Mouse (Mus musculus): ENCODE results near the gene Klrb1b. TPM values are rescaled to one million over a fixed set of nuclear protein-coding genes. Genes with fewer than 3 reads are reported as not detected.

Klrb1b gene
- polyA plus RNA-seq, 1 experiment from 2014 or later = not detected

DNA sequence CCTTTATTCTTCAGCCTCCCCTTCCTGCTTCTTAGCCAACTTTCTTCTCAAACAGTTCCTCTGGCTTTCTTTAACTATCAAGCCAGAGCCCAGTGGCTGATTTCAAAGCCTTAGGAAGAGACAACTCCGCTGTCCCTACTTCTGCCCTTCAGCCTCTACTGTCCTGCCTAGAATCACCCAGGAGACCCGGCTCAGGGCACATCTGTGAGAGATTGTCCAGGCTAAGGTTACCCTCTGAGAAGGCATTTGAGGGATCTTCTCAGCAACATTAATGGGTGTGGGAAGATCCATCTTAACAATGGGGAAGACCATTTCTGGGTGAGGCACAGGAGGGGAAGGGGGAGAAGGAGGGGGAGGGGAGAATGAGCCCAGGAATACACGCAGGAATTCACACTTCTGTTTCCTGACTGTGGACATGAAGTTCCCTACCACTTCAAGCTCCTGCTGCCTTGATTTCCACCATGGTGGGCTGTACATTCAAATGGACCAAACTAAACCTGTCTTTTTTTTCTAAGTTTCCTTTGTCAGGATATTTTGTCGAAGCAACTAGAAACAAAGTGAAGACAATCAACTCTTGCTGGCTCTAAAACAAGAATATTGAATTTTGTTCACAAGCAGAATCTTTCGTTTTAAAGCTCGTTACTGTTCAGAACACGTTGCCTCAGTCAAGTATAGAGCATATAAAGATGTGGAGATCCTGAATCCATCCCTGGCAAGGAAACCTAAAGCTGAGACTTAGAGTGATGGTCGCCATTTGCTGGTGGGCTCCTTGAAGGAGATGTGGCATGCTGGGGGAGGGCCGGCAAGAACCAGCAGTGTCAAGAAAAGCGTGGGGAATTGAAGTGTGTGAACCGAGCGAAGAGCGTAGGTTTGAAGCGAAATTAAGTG is 11.6 kb upstream of the Klrb1b start:
- H3K9ac ChIP-seq (ENCODE audit: low read depth, low read length) = peak overlapping the region; percentile 87
- H3K4me2 ChIP-seq (replicated peaks; ENCODE audit: low read depth, low read length) = peak overlapping the region; percentile 50
- ATAC-seq (ENCODE audit: low FRiP score, low TSS enrichment) = peak; percentile 30; the same call in 1 of the 2 replicates
- H3K36me3 ChIP-seq (ENCODE audit: control insufficient read depth, insufficient read depth, low read length) = no peaks in the 10 kb centered on the region
- H3K27ac ChIP-seq (ENCODE audit: low read depth, low read length) = peak overlapping the region; percentile 96
- 2% methylated on average over 14 of the region's 14 CpGs for WGBS
- no peaks in the 10 kb centered on the region for H3K9me3 ChIP-seq (ENCODE audit: control insufficient read depth, low read length)
- H3K27me3 ChIP-seq (ENCODE audit: control insufficient read depth, insufficient read depth, low read length) = no peaks in the 10 kb centered on the region
- 0 out of 2 replicates have a peak, but pooled peaks cover 9% of the 10 kb centered on the region for H3K4me1 ChIP-seq (ENCODE audit: control insufficient read depth, insufficient read depth, low read length)
- H3K4me3 ChIP-seq (ENCODE audit: low read length) = peak overlapping the region; percentile 86

DNA sequence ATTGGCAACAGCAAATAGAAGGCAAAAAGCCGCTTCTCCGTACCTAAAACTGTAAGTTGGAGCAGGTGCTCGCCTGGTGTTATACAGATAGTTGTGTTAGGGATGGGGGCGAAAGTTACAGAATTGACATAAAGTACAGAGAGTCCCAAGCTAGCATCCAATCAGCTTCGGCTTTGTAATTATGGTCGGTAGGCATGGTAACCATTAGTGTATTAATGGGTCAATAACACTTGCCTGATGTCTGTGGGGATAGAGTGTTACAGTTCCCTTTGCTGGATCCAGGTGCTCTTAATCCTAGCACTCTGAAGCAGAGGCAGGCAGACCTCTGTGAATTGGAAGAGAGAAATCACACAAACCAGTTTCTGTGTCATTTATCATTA is 10.8 kb upstream of the Klrb1b start:
- 85% methylated on average over 6 of the region's 6 CpGs for WGBS
- no peaks in the 10 kb centered on the region for H3K36me3 ChIP-seq (ENCODE audit: control insufficient read depth, insufficient read depth, low read length)
- H3K4me1 ChIP-seq (ENCODE audit: control insufficient read depth, insufficient read depth, low read length) = 0 out of 2 replicates have a peak, but pooled peaks cover 5% of the 10 kb centered on the region
- H3K27me3 ChIP-seq (ENCODE audit: control insufficient read depth, insufficient read depth, low read length) = no peaks in the 10 kb centered on the region
- peak overlapping the region; percentile 86; the same call in 1 of the 2 replicates for H3K4me3 ChIP-seq (ENCODE audit: low read length)
- no peak for ATAC-seq (ENCODE audit: low FRiP score, low TSS enrichment)
- H3K27ac ChIP-seq (ENCODE audit: low read depth, low read length) = no peak overlapping the region
- H3K9me3 ChIP-seq (ENCODE audit: control insufficient read depth, low read length) = no peaks in the 10 kb centered on the region
- peak overlapping the region; percentile 50 for H3K4me2 ChIP-seq (replicated peaks; ENCODE audit: low read depth, low read length)
- no peak overlapping the region for H3K9ac ChIP-seq (ENCODE audit: low read depth, low read length)

DNA sequence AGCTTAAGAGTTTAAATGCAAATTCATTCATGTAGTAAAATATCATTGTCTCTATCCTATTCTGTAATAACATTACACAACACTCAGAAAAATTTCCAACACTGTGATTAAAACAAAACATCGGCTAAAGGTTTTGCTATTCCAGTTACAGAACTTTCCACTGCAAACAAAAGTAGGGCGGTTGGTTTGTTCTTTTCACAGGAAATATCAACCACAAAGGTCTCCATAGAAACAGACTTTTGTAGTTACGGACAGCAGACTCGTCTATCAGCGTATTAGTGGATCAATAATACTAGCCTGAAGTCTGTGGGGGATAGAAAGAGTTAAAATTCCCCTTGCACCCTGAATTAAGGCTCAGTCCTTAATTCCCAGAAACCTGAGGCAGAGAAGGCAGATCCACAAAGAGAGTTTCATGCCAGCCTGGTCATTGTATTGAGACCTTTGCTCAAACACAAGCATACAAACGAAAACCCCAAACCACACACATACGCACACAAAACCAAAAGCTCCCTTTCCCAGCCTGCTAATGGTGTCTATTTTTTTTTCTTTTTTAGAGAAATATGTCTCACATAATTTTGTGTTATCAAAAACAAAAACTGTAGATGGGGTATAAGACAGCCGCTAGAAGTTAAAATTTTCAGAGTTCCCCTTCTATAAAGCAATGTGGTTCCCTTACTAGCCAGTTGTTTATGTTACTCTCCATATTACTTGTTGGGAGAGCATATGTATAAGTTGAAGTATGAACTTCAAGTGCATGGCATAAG is 10.2 kb upstream of the Klrb1b start:
- no peak overlapping the region for H3K27ac ChIP-seq (ENCODE audit: low read depth, low read length)
- H3K4me1 ChIP-seq (ENCODE audit: control insufficient read depth, insufficient read depth, low read length) = 0 out of 2 replicates have a peak, but pooled peaks cover 4% of the 10 kb centered on the region
- H3K9ac ChIP-seq (ENCODE audit: low read depth, low read length) = no peak overlapping the region
- WGBS = 95% methylated on average over 8 of the region's 8 CpGs
- H3K9me3 ChIP-seq (ENCODE audit: control insufficient read depth, low read length) = no peaks in the 10 kb centered on the region
- H3K4me2 ChIP-seq (replicated peaks; ENCODE audit: low read depth, low read length) = no peak overlapping the region
- no peaks in the 10 kb centered on the region for H3K36me3 ChIP-seq (ENCODE audit: control insufficient read depth, insufficient read depth, low read length)
- no peak for ATAC-seq (ENCODE audit: low FRiP score, low TSS enrichment)
- H3K4me3 ChIP-seq (ENCODE audit: low read length) = no peak overlapping the region
- H3K27me3 ChIP-seq (ENCODE audit: control insufficient read depth, insufficient read depth, low read length) = no peaks in the 10 kb centered on the region

- no peak overlapping the region for H3K4me2 ChIP-seq (replicated peaks; ENCODE audit: low read depth, low read length)
- no peak overlapping the region for H3K9ac ChIP-seq (ENCODE audit: low read depth, low read length)
- 0 out of 2 replicates have a peak, but pooled peaks cover 4% of the 10 kb centered on the region for H3K4me1 ChIP-seq (ENCODE audit: control insufficient read depth, insufficient read depth, low read length)
- no peaks in the 10 kb centered on the region for H3K36me3 ChIP-seq (ENCODE audit: control insufficient read depth, insufficient read depth, low read length)
- H3K27me3 ChIP-seq (ENCODE audit: control insufficient read depth, insufficient read depth, low read length) = no peaks in the 10 kb centered on the region
- no peak overlapping the region for H3K4me3 ChIP-seq (ENCODE audit: low read length)
- 90% methylated on average over 4 of the region's 4 CpGs for WGBS
- H3K9me3 ChIP-seq (ENCODE audit: control insufficient read depth, low read length) = no peaks in the 10 kb centered on the region
- ATAC-seq (ENCODE audit: low FRiP score, low TSS enrichment) = no peak
- no peak overlapping the region for H3K27ac ChIP-seq (ENCODE audit: low read depth, low read length)
Measured at GRCm38 (mm10) chr6:128835571-128835970, 9.4 kb upstream of the Klrb1b start.

DNA sequence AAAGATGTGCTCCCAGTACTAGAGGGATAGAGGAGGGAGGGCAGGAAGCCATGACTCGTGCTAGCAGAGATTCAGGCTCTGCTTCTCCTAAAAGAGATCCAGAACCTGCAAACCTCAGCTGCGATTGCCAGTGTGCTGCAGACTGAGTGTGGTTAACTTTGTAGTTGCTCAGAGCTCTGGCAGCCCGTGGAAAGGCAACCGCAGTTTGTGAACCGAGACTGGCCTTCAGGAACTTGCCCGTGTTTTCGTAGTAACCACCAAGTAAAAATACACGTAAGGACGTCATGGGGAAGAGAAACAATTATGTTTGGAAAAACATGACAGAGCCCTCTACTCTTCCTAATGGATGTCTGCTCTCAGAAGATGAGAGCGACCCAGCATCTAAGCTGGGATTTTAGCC is 6.9 kb upstream of the Klrb1b start:
- 86% methylated on average over 10 of the region's 10 CpGs for WGBS
- Histone ChIP-seq H3K27ac (ENCODE audit: low read depth, low read length) (no peak overlapping the region), H3K9ac (ENCODE audit: low read depth, low read length) (no peak overlapping the region), H3K4me3 (ENCODE audit: low read length) (no peak overlapping the region), H3K27me3 (ENCODE audit: control insufficient read depth, insufficient read depth, low read length) (no peaks in the 10 kb centered on the region), H3K4me1 (ENCODE audit: control insufficient read depth, insufficient read depth, low read length) (no peaks in the 10 kb centered on the region), H3K4me2 (replicated peaks; ENCODE audit: low read depth, low read length) (no peak overlapping the region), H3K36me3 (ENCODE audit: control insufficient read depth, insufficient read depth, low read length) (no peaks in the 10 kb centered on the region), H3K9me3 (ENCODE audit: control insufficient read depth, low read length) (no peaks in the 10 kb centered on the region)
- ATAC-seq (ENCODE audit: low FRiP score, low TSS enrichment) = no peak

GRCm38 (mm10) chr6:128829837-128830236 is 3.7 kb upstream of the Klrb1b start:
- Histone ChIP-seq H3K4me2 (replicated peaks; ENCODE audit: low read depth, low read length) (no peak overlapping the region), H3K4me1 (ENCODE audit: control insufficient read depth, insufficient read depth, low read length) (no peaks in the 10 kb centered on the region), H3K27me3 (ENCODE audit: control insufficient read depth, insufficient read depth, low read length) (no peaks in the 10 kb centered on the region), H3K9me3 (ENCODE audit: control insufficient read depth, low read length) (no peaks in the 10 kb centered on the region), H3K9ac (ENCODE audit: low read depth, low read length) (no peak overlapping the region), H3K27ac (ENCODE audit: low read depth, low read length) (no peak overlapping the region), H3K4me3 (ENCODE audit: low read length) (no peak overlapping the region), H3K36me3 (ENCODE audit: control insufficient read depth, insufficient read depth, low read length) (no peaks in the 10 kb centered on the region)
- ATAC-seq (ENCODE audit: low FRiP score, low TSS enrichment) = no peak
- 67% methylated on average over 4 of the region's 4 CpGs for WGBS

GRCm38 (mm10) chr6:128826781-128827180 is 650 bp upstream of the Klrb1b start:
- no peak for ATAC-seq (ENCODE audit: low FRiP score, low TSS enrichment)
- H3K27me3 ChIP-seq (ENCODE audit: control insufficient read depth, insufficient read depth, low read length) = no peaks in the 10 kb centered on the region
- 76% methylated on average over 3 of the region's 3 CpGs for WGBS

GRCm38 (mm10) chr6:128818083-128818802 is 7.9 kb downstream of the Klrb1b start:
- no peak overlapping the region for H3K4me2 ChIP-seq (replicated peaks; ENCODE audit: low read depth, low read length)
- H3K36me3 ChIP-seq (ENCODE audit: control insufficient read depth, insufficient read depth, low read length) = no peaks in the 10 kb centered on the region
- no peaks in the 10 kb centered on the region for H3K4me1 ChIP-seq (ENCODE audit: control insufficient read depth, insufficient read depth, low read length)
- ATAC-seq (ENCODE audit: low FRiP score, low TSS enrichment) = no peak
- H3K4me3 ChIP-seq (ENCODE audit: low read length) = no peak overlapping the region
- no peaks in the 10 kb centered on the region for H3K27me3 ChIP-seq (ENCODE audit: control insufficient read depth, insufficient read depth, low read length)
- 81% methylated on average over 4 of the region's 4 CpGs for WGBS
- H3K27ac ChIP-seq (ENCODE audit: low read depth, low read length) = no peak overlapping the region
- no peaks in the 10 kb centered on the region for H3K9me3 ChIP-seq (ENCODE audit: control insufficient read depth, low read length)
- no peak overlapping the region for H3K9ac ChIP-seq (ENCODE audit: low read depth, low read length)

More at GRCm38 (mm10) chr6:128826781-128827180, 650 bp upstream of the Klrb1b start:
- H3K4me1 ChIP-seq (ENCODE audit: control insufficient read depth, insufficient read depth, low read length) = no peaks in the 10 kb centered on the region
- no peaks in the 10 kb centered on the region for H3K36me3 ChIP-seq (ENCODE audit: control insufficient read depth, insufficient read depth, low read length)
- no peak overlapping the region for H3K27ac ChIP-seq (ENCODE audit: low read depth, low read length)
- H3K9me3 ChIP-seq (ENCODE audit: control insufficient read depth, low read length) = no peaks in the 10 kb centered on the region
- H3K4me3 ChIP-seq (ENCODE audit: low read length) = no peak overlapping the region
- no peak overlapping the region for H3K9ac ChIP-seq (ENCODE audit: low read depth, low read length)
- H3K4me2 ChIP-seq (replicated peaks; ENCODE audit: low read depth, low read length) = no peak overlapping the region

Measured in kidney, embryonic 14.5 days (tissue).